Mouse (Mus musculus): ENCODE results near the gene Kcnip4. TPM values are rescaled to one million over a fixed set of nuclear protein-coding genes. Genes with fewer than 3 reads are reported as not detected.

The Kcnip4 gene
- polyA plus RNA-seq, 1 experiment from 2014 or later, result 3.0 TPM

DNA sequence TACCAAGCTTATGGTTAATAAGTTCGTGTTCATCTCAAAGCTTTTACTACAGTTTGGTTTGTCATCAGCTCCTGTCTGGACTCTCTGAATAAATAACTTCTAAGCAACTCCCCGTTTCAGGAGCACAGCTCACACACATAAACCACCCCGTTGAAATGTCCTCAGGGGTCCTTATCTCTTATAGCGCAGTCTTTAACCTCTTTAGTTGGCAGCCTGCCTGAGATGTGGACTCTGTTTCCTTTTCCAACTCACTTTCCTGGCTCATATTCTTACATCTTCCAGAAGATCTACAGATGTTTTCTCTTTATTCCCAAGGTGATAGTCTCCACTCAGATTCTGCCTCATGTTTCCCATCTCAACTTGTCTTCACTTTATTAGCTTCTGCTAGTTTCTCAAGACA is 1116.4 kb downstream of the Kcnip4 start:
- WGBS, result 68% methylated on average over 4 of the region's 4 CpGs

DNA sequence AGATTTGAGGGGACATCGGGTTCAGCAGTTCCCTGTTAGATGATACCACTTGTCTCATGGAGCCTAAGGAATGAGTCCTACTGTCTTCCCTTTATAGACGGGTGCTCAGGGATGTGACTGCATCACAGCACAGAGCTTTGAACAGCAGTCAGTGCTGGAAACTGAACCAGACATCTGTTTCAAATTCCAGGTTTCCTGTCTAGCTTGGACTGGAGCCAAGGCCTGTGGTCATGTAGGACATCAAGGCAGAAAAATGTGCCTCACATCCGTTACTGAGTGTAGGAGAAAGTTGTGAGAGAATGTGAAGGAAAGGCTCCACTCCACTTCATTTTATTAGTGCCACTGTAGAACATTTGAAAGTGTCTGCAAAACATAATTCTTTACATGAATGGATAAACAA is 1122.2 kb downstream of the Kcnip4 start:
- 54% methylated on average over 3 of the region's 3 CpGs for WGBS
- Histone ChIP-seq H3K27ac (ENCODE audit: low read length) (no peak overlapping the region), H3K36me3 (ENCODE audit: control insufficient read depth, insufficient read depth, low read length) (no peaks in the 10 kb centered on the region), H3K9me3 (ENCODE audit: control insufficient read depth, low read length) (no peaks in the 10 kb centered on the region), H3K4me3 (ENCODE audit: low read length) (no peak overlapping the region), H3K27me3 (replicated peaks; ENCODE audit: control insufficient read depth, insufficient read depth, low read length) (no peaks in the 10 kb centered on the region), H3K9ac (ENCODE audit: low read depth, low read length) (no peak overlapping the region), H3K4me2 (ENCODE audit: low read depth, low read length) (no peak overlapping the region), H3K4me1 (ENCODE audit: control insufficient read depth, insufficient read depth, low read length) (no peaks in the 10 kb centered on the region)
- no peak for ATAC-seq

More for the DNA sequence above, 1116.4 kb downstream of the Kcnip4 start:
- H3K27ac ChIP-seq (ENCODE audit: low read length), result no peak overlapping the region
- H3K36me3 ChIP-seq (ENCODE audit: control insufficient read depth, insufficient read depth, low read length), result no peaks in the 10 kb centered on the region
- no peak overlapping the region for H3K9ac ChIP-seq (ENCODE audit: low read depth, low read length)
- H3K27me3 ChIP-seq (replicated peaks; ENCODE audit: control insufficient read depth, insufficient read depth, low read length), result no peaks in the 10 kb centered on the region
- no peak overlapping the region for H3K4me3 ChIP-seq (ENCODE audit: low read length)
- ATAC-seq, result no peak
- H3K4me1 ChIP-seq (ENCODE audit: control insufficient read depth, insufficient read depth, low read length), result no peaks in the 10 kb centered on the region
- H3K9me3 ChIP-seq (ENCODE audit: control insufficient read depth, low read length), result no peaks in the 10 kb centered on the region
- H3K4me2 ChIP-seq (ENCODE audit: low read depth, low read length), result no peak overlapping the region

DNA sequence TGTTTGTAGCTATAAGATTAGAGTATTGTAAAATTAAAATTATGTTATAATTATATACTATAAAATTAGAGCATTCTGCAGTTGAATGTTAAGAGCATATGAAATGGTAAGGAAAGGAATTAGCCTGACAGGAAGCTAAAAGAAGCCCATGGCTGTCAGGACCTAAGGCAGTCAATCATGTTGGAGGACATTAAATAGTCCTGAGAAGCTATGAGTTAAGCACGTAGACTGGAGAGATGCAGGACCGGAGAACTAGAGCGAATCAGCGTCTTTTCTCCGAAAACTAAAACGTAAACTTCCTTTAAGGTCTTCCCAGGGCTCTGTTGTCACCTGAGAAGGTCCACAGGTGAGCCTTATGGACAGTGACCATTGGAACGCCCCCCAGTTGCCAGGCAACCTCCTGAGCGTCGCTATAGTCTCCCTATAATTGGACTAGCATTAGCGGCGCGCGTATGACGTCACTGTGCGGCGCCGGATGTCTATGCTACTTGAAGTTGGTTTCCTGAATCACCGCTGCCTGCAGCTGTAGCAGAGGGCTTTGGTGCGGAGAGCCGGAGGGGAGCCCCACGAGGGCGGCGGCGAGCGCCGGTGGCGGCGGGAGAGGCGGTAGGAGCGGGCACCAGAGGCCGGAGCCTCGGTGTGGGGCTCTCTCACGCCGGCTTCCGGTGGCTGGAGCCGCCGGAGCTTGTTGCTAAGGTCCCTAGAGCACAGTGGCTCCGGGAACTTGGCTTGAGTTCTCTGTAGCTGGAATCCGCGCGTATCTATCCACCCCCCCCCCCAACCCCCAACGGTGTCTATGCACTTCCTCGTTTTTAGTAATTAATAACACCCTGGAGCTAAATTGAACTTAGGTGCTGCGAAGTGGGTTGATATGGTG is 1152.6 kb downstream of the Kcnip4 start:
- peak overlapping the region; percentile 76 for H3K4me2 ChIP-seq (ENCODE audit: low read depth, low read length)

DNA sequence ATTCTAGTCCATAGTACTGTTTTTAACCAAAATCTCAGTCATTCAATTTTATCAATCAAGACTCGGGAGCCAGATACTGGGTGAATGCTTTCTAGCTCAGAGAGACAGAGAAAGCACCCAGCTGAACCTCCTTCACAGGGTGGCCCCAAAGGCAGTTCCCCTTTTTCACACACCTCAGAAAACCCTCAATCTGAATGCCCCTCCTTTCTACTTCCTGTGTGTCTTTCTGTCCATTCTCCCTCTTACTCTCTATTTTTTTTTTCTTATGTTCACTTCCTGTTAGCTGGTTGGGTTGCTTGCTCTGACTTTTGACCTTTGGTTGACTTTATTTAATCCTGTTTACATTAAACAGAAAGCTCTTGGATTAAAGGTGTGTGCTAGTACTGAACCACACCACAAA is 1175.4 kb downstream of the Kcnip4 start:
- no peak for ATAC-seq
- Histone ChIP-seq H3K9me3 (ENCODE audit: control insufficient read depth, low read length) (no peaks in the 10 kb centered on the region), H3K4me1 (ENCODE audit: control insufficient read depth, insufficient read depth, low read length) (no peaks in the 10 kb centered on the region), H3K4me3 (ENCODE audit: low read length) (no peak overlapping the region), H3K4me2 (ENCODE audit: low read depth, low read length) (no peak overlapping the region), H3K36me3 (ENCODE audit: control insufficient read depth, insufficient read depth, low read length) (no peaks in the 10 kb centered on the region), H3K9ac (ENCODE audit: low read depth, low read length) (no peak overlapping the region), H3K27ac (ENCODE audit: low read length) (no peak overlapping the region), H3K27me3 (replicated peaks; ENCODE audit: control insufficient read depth, insufficient read depth, low read length) (no peaks in the 10 kb centered on the region)
- WGBS, result 76% methylated on average over 1 of the region's 1 CpGs

More for the DNA sequence above, 1152.6 kb downstream of the Kcnip4 start:
- Histone ChIP-seq H3K27ac (ENCODE audit: low read length) (peak overlapping the region; percentile 83), H3K27me3 (replicated peaks; ENCODE audit: control insufficient read depth, insufficient read depth, low read length) (no peaks in the 10 kb centered on the region), H3K4me1 (ENCODE audit: control insufficient read depth, insufficient read depth, low read length) (peaks cover 3% of the 10 kb centered on the region; the same call in 1 of the 2 replicates), H3K36me3 (ENCODE audit: control insufficient read depth, insufficient read depth, low read length) (no peaks in the 10 kb centered on the region), H3K4me3 (ENCODE audit: low read length) (peak overlapping the region; percentile 99), H3K9ac (ENCODE audit: low read depth, low read length) (peak overlapping the region; percentile 93), H3K9me3 (ENCODE audit: control insufficient read depth, low read length) (no peaks in the 10 kb centered on the region)
- peak; percentile 100 for ATAC-seq
- WGBS, result under 1% methylated on average over 44 of the region's 44 CpGs

DNA sequence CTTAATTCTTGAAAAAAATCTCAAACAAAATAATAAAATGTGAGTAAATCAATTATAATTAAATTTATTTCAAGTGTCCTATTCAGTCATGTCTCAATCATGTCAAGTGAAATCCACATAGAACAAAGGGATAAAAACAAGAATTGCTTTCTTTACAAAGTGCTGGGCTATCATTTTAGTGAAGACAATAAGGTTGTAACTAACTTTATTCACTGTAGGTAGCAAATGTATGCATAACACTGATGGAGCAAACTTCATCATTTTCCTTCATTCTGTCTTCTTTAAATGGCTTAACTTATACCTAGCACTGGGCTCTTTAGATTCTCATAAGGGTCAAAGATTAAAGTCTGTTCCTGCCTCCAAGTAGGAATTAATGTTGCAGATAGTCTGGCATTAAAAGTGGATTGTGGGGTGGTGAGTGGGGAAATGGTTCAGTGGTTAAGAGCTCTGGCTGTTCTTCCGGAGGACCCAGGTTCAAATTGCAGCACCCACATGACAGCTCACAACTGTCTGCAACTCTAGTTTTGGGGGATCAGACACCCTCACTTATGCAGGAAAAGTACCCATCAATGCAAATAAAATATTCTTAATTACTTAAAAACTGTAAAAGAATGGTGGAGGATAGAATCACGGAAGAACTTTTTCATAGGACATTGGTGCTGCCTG is 1178.6 kb downstream of the Kcnip4 start:
- H3K27ac ChIP-seq (ENCODE audit: low read length), result no peak overlapping the region
- ATAC-seq, result no peak
- no peaks in the 10 kb centered on the region for H3K9me3 ChIP-seq (ENCODE audit: control insufficient read depth, low read length)
- H3K4me1 ChIP-seq (ENCODE audit: control insufficient read depth, insufficient read depth, low read length), result no peaks in the 10 kb centered on the region
- WGBS, result 93% methylated on average over 2 of the region's 2 CpGs
- no peak overlapping the region for H3K4me3 ChIP-seq (ENCODE audit: low read length)
- no peak overlapping the region for H3K4me2 ChIP-seq (ENCODE audit: low read depth, low read length)
- H3K9ac ChIP-seq (ENCODE audit: low read depth, low read length), result no peak overlapping the region
- H3K36me3 ChIP-seq (ENCODE audit: control insufficient read depth, insufficient read depth, low read length), result no peaks in the 10 kb centered on the region
- no peaks in the 10 kb centered on the region for H3K27me3 ChIP-seq (replicated peaks; ENCODE audit: control insufficient read depth, insufficient read depth, low read length)

DNA sequence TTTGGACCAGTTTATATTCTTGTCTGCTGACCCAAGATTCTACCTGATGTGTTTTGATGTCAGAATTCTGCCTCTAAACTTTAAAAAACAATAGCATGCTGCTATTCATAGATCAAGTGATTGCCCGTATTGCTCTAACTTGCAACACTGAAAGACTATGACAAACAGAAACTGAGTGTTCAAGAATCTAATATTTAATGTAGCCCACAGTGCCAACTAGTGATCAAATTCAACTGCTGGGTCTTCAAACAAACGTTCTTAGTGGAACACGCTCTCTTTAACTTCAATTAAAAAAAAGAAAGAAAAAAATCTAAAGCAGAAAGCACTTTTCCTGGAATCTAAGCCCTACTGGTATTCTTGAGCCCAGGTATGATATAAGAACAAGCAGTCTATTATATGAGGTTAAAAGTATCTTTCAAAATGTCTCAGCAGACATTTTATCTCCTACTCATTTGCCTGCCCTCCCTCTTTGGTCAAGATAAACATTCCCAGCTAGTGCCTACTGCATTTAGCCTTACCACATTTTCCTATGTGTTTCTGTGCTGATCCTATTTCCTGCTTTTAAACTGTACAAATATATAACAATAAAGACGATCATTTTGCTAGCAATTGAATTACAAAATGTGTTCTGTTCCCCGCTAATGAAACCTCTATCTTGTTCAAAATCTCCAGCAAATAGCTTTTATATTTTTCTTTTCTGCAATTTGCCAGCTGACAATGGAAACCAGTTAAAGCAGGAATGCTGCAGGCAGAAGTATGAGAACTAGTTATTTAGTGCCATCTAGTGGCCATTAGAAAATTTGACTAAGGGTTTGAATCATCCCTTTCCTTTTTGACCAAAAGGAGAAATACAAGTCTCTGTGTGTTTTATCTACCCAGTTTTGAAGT is 1179.4 kb downstream of the Kcnip4 start:
- H3K36me3 ChIP-seq (ENCODE audit: control insufficient read depth, insufficient read depth, low read length), result no peaks in the 10 kb centered on the region
- H3K4me3 ChIP-seq (ENCODE audit: low read length), result no peak overlapping the region
- H3K4me1 ChIP-seq (ENCODE audit: control insufficient read depth, insufficient read depth, low read length), result no peaks in the 10 kb centered on the region
- 42% methylated on average over 5 of the region's 5 CpGs for WGBS
- H3K9me3 ChIP-seq (ENCODE audit: control insufficient read depth, low read length), result no peaks in the 10 kb centered on the region
- H3K4me2 ChIP-seq (ENCODE audit: low read depth, low read length), result no peak overlapping the region
- ATAC-seq, result peak; percentile 62; the same call in 1 of the 2 replicates
- no peaks in the 10 kb centered on the region for H3K27me3 ChIP-seq (replicated peaks; ENCODE audit: control insufficient read depth, insufficient read depth, low read length)
- no peak overlapping the region for H3K27ac ChIP-seq (ENCODE audit: low read length)
- no peak overlapping the region for H3K9ac ChIP-seq (ENCODE audit: low read depth, low read length)

DNA sequence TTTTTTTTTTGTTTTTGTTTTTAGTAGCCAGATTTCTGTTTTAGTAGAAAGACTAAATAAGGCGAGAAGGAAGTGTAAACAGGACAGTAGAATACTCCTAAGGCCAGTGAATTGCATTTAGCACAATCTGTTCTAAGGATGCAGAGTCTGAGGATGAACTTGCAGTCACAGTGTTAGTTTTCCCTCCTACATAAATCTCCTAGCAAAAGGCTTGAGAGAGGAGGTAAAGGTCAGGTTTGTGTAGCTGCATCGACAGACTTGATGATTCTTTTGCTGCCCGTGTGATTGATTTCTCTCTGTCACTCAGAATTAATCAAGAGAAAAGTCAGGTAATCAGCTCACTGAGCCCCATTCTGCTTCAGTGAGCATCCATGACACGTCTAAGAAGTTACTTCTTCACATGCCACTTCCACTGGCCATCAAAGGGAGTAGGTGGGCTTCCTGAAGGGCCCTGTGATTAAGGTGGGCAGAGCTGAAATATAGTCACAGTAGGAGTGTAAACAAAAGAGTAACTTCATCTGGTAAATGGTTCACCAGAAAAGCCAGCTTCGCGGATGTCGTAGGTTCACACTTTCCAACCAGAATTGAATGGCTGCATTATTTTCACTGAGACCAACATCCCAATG is 1183.8 kb downstream of the Kcnip4 start:
- H3K9me3 ChIP-seq (ENCODE audit: control insufficient read depth, low read length), result no peaks in the 10 kb centered on the region
- H3K9ac ChIP-seq (ENCODE audit: low read depth, low read length), result no peak overlapping the region
- H3K36me3 ChIP-seq (ENCODE audit: control insufficient read depth, insufficient read depth, low read length), result no peaks in the 10 kb centered on the region
- no peak overlapping the region for H3K4me3 ChIP-seq (ENCODE audit: low read length)
- ATAC-seq, result no peak
- H3K27me3 ChIP-seq (replicated peaks; ENCODE audit: control insufficient read depth, insufficient read depth, low read length), result no peaks in the 10 kb centered on the region
- H3K4me1 ChIP-seq (ENCODE audit: control insufficient read depth, insufficient read depth, low read length), result no peaks in the 10 kb centered on the region
- 39% methylated on average over 7 of the region's 7 CpGs for WGBS
- H3K4me2 ChIP-seq (ENCODE audit: low read depth, low read length), result no peak overlapping the region
- H3K27ac ChIP-seq (ENCODE audit: low read length), result no peak overlapping the region
